Mouse (Mus musculus) granulocyte monocyte progenitor cell, adult 5-6 weeks (primary cell): ENCODE measurements around the gene Higd1c. TPM values are rescaled to one million over a fixed set of nuclear protein-coding genes. Genes with fewer than 3 reads are reported as not detected.
A peak's percentile ranks its signal among the peaks of the same experiment; 100 is the strongest.
"Not testable (repeated sequence)": the region's sequence is repeated elsewhere in the genome, so short reads cannot be mapped to it uniquely, and the experiment has no call there.

Experiments
- ATAC-seq: replicated peaks from 2 replicates; pipeline ENCODE4 v1.8.0; 2016; ENCODE audit warnings: mild to moderate bottlenecking, moderate TSS enrichment, inconsistent platforms; ENCODE audit not compliant: poor library complexity, severe bottlenecking
- total RNA-seq, 2 experiments: library from RNA; stranded (forward) in 1 of 2; stranded (reverse) in 1 of 2; fragments of 200-712, 200-1000 nt in 1 of 2; fragments of >200 nt in 1 of 2; fragmentation: Nextera tagmentation in 1 of 2; gene quantifications; 2 replicates each; pipeline ENCODE4 v1.2.3; 2014 to 2017

Higd1c gene
- total RNA-seq, 2 experiments from 2014 or later, result not detected

DNA sequence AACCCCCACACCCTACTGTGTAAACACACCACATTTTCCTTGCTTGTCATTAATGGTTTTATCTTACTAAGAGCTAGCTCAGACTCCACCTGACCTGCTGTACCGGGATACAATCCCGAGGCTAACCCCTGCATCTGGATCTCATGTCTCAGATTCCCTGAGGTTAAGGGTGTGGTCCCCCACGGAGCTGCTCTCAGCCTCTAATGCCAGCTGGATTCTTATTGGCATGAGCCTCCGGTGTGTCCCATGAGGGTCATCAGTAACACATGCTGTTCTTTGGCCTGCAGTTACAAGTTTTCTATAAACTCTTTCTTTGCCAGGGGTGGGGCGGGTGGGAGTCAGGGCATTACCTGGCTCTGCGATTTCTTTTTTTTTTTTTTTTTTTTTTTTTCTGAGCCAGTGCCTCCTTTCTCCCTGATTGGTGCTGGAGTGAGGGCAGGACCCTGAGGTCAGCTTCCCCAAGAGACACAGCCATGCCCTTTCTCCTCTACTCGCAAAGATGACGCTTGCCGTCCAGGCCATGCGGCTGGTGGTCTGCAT, 11.6 kb upstream of the Higd1c start, which contains the start of the genes Methig1 and Mettl7a2:
Methig1 (plus strand) TSS at position 439 of the 540 bp plus-strand sequence.
Mettl7a2 (plus strand) TSS at position 490 of the 540 bp plus-strand sequence.
- ATAC-seq, result no peak

DNA sequence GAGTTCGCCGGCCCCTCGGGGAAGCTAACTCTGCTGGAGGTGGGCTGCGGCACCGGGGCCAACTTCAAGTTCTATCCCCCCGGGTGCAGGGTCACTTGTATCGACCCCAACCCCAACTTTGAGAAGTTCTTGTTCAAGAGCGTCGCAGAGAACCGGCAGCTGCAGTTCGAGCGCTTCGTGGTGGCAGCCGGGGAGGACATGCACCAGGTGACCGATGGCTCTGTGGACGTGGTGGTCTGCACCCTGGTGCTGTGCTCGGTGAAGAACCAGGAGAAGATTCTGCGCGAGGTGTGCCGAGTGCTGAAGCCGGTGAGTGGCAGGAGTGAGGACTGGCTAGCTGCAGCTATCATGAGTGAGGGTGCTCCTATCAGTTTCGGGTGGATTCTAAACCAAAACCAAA, 10.9 kb upstream of the Higd1c start:
- ATAC-seq, result not testable (repeated sequence)

DNA sequence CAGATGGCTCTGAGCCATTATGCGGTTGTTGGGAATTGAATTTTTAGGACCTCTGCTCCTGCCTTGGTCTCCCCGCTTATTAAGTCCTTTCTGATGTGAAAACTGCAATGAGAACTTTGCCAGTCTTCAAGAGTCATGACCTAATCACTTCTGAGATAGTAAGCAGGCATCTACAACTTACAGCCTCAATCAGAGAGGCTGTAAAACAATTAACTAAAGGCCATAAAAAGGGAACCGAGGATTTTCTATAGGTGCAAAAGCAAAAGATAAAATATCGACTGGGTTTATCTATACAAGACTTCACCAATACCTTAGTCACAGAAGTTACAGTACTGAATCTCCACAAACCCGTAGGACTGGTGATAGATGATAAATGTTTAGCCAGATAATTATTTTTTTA, 8.5 kb upstream of the Higd1c start:
- ATAC-seq, result no peak

GRCm38 (mm10) chr15:100365967-100366366, 1.6 kb downstream of the Higd1c start:
- ATAC-seq, result not testable (repeated sequence)

DNA sequence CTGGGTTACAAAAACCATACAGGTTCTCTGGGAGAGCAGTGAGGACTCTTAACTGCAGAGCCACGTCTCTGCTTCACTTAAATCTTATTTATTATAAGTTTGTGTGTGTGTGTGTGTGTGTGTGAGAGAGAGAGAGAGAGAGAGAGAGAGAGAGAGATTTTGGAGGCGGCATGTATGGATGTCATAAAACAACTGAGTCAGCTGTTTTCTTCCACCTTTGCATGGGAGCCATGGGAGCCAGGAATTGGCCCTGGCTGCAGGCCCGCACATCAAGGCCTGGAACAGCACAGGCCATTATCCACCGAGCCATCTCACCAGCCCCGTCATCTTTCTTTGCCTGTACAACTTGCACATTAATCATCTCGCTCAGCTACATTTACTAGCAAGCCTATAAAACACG, 2.8 kb downstream of the Higd1c start:
- ATAC-seq, result no peak

- 0 out of 2 replicates have a peak, but pooled peaks have one; percentile 27 for ATAC-seq
Observed at GRCm38 (mm10) chr15:100375066-100375465, 10.7 kb downstream of the Higd1c start.

DNA sequence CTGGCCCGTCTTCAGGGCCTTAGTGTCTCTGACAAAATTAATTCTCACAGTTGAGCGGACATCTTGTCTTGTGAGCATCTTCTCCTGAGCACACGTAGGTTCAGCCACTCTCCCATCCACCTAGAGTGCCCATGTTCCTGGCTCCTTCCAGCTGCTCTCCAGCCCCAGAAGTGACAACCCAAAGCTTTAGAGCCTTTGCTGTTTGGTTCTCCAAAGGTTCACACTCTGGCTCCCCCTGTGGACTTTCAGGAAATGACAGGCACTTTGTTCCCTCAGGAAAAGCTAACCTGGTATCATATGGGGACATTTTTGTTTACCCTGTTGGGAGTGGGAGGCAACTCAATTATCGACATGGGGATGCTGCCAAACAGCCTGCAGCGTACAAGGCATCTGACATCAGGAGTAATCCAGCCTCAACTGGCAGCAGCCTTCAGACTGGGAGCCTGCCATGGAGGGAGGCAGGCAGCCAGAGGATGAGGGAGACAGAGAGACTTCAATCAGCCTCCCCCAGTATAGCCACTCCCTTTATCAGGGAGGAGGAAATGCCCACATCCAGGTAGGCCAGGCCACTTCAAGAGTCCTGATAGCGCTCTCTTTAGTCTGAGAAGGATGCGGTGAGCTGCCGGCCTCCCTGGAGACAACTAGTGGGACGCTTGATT, 13.6 kb downstream of the Higd1c start:
- ATAC-seq, result peak; percentile 69

DNA sequence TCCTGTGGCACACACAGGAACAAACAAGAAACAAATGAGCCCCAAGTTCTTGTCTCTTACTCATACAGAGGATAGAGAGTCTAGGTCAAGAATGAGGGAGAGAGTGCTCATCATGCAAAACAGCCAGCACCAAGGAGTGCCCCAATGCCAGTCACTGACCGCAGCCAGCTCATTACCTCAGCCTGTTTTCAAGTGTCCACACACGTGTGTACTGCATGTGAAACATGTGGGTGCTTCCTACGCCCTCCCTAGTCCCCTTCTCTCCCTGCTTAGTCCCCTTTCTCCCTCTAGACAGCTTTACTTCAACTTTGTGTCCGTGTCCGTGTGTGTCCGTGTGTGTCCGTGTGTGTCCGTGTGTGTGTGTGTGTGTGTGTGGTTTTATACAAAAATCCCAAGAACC, 15.3 kb downstream of the Higd1c start:
- no peak for ATAC-seq

GRCm38 (mm10) chr15:100380104-100380503, 15.8 kb downstream of the Higd1c start:
- ATAC-seq, result no peak

DNA sequence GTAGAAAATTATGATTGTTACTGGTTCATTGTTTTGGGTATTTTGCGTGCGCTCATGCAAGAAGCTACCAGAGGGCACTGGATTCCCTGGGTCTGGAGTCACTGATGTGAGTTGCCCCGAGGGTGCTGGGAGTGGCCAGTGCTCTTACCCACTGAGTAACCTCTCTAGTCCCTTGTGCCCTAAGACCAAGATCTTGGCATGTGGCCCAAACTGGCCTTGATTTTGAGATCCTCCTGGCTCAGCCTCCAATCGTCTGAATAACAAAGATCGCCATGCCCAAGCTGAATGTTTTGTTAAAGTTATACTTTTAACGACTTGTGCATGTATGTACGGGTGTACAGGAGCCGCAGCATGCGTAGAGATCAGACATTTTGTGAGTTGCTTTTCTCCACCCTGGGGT, 21.4 kb downstream of the Higd1c start:
- no peak for ATAC-seq

DNA sequence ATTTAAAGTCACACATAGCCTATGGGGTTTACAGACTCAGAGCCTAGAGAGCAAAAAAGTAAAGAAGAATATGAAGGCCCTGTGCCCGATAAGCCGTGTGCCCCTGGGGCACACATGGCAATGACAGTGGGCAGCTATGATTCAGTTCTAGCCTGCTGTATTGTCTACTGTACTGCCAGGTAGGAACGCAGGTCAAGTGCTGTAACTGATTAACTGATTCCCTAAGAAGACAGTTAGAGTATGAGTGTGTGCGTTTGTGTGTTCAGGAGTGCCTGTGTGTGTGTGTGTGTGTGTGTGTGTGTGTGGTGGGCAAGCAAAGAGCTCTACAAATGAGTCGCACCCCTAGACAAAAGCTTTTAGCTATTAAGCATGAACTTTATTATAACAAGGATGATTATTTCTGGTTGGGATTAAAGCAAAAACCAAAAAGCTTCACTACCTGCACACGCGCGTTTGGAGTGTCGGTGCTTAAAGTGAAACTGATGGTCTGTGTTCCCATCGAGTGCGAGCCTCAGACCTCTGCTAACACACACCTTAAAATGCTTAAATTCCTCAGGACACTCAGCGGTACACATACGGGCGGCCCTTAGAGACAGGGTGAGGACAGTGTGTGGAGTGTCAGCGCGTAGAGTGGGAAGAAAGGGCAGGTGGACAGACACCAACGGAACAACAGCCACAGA, 23.3 kb downstream of the Higd1c start:
- no peak for ATAC-seq

DNA sequence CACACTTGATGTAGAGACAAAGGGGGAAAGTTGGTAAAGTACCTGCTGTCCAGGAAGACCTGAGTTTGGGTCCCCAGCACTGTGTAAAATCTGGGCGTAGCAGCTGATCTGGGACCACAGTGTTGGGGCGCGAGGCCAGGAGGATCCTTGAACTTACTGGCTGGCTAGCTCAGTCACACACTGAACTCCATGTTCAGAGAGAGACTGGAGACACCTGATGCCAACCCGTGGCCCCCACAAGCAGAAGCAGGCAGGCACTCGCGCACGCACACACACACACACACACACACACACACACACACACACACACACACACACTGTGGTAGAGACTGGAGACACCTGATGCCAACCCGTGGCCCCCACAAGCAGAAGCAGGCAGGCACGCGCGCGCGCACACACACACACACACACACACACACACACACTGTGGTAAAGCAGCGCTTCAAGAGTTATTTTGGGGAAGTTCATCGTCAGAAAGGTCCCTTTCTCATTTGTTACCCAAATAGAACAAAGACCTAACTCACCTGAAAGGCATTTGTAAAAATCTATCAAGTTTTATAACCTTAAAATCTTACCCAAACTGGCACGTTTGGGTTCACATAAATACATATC, 24.0 kb downstream of the Higd1c start:
- peak; percentile 80 for ATAC-seq

DNA sequence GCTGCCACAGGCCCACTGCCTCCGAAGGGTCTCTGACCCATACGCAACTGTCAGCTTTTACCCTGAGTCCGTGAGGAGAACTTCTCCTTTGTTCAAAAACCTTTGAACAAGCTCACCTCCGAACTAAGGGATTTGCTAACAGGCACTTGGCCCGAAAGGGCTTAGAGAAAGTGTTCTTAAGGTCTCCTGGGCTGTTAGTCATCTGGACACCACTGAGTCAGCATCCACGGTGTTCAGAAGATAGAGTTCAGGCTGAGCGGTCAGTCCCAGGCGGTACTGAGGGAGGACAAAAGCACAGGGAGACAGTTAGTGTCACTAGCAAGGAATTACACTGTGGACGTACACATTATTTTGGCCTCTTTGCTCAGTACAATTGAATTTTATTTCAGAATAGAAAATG, 24.5 kb downstream of the Higd1c start:
- ATAC-seq, result peak; percentile 20; the same call in 1 of the 2 replicates

GRCm38 (mm10) chr15:100391066-100391465, 26.7 kb downstream of the Higd1c start:
- ATAC-seq, result no peak

DNA sequence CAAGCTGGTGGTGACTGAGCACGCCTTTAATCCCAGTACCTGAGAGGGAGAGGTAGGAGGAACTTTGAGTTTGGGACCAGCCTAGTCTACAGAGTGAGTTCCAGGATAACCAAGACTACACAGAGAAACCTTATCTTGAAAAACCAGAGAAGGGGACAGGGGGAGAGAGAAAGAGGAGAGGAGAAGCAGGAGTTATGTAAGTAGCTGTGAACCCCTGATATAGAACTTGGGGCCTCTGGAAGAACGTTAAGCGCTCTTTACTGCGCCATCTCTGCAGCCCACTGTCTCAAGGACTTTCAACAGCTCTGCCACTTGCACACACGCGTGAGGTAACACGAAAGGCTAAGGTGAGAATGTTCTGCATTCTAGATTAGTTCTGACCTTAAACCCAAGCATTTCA, 27.3 kb downstream of the Higd1c start:
- ATAC-seq, result no peak

GRCm38 (mm10) chr15:100393016-100393415, 28.7 kb downstream of the Higd1c start:
- no peak for ATAC-seq

DNA sequence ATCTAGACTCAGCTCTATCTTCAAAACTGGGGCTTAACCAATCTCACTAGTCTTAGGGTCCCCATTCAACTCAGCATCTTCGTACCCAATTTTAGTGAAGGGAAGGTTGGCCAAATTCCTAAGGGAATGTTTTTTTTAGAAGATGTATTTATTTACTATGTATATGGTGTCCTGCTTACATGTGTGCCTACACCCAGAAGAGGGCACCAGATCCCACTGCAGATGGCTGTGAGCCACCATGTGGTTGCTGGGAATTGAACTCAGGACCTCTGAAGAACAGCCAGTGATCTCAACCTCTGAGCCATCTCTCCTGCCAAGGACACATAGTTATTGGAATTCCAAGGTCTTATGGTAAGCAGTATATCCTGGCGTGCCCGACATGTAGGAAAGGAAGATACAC, 31.2 kb downstream of the Higd1c start:
- no peak for ATAC-seq

- no peak for ATAC-seq
Observed at GRCm38 (mm10) chr15:100400592-100401250, 36.4 kb downstream of the Higd1c start.

DNA sequence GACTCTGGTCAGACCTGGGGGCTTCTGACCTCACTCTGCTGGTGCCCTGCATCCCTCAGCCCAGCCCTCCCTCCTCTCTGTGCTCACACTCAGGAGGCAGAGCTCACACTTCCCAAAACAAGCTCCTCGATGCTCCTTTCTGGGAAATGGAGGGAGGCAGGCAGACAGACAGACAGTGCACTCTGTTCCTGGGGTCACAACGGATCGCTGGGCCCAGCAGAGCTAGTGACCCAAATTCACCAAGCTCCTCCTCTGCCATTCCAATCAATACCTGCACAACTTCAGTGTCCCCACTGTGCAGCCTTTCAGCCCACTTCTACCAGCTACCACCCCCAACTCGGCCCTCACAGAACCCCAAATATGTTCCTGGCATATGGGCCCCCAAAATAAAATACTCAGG, 37.5 kb downstream of the Higd1c start:
- no peak for ATAC-seq

- no peak for ATAC-seq
Observed at GRCm38 (mm10) chr15:100402347-100402746, 38.0 kb downstream of the Higd1c start.

DNA sequence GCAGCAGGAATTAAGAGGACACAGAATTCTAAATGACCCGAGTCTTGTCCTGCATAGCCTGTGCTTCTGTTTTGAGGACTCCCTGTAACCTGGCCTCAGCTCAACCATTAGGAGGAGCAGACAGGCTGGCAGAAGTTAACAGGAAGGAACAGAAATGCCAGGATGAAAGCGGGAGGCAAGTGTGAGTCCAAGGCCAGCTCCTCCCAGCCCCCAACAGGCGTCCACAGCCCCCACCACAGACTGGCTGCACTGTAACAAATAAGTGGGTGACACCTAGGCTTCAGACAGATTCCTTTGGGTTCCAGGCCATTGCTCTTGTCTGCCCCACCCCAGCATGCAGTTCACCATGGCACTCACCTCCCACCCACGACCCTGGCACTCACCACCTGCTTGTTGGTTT, 38.5 kb downstream of the Higd1c start:
- no peak for ATAC-seq
